Mouse (Mus musculus): ENCODE data around the gene Atp8b2. TPM values are rescaled to one million over a fixed set of nuclear protein-coding genes. Genes with fewer than 3 reads are reported as not detected.
A peak's percentile ranks its signal among the peaks of the same experiment; 100 is the strongest.

Gene Atp8b2
- 100 to 1,000 TPM in 1 of 26 experiments, 10 to 100 TPM in 22, 1 to 10 TPM in 3; 5.4 to 106 (median 49.9) TPM for total RNA-seq (2018; cell fraction: chromatin; rRNA removed)
- 10 to 100 TPM in 15 of 26 experiments, 1 to 10 TPM in 11; 5.0 to 15.7 (median 10.8) TPM for total RNA-seq (2018; cell fraction: cytosol; rRNA removed)
- total RNA-seq (2018; cell fraction: nucleus; rRNA removed), result 10 to 100 TPM in 25 of 26 experiments, 1 to 10 TPM in 1; 9.4 to 81.2 (median 22.3) TPM
- polyA plus RNA-seq (2018), result 8.0 to 10.1 TPM (median 10.0 TPM) in 3 replicates

GRCm38 (mm10) chr3:89963221-89963763 lies at the start of gene Atp8b2:
Gene Atp8b2, minus strand, starts transcription at chr3:89963508.
- Histone ChIP-seq H3K4me3 (ENCODE audit: inconsistent target) (peak within 1 kb of the TSS; percentile 77), H3K36me3 (ENCODE audit: inconsistent target) (no peaks in the 10 kb centered on the region), H3K27ac (peak within 1 kb of the TSS; percentile 69), H3K79me2 (ENCODE audit: inconsistent target) (peaks cover 25% of the 10 kb centered on the region)
- under 1% methylated on average over 25 of the region's 35 CpGs for WGBS (ENCODE audit: missing documents)

- WGBS (ENCODE audit: missing documents), result 100% methylated on average over 2 of the region's 2 CpGs
- H3K27ac ChIP-seq, result no peak overlapping the region
- H3K36me3 ChIP-seq (ENCODE audit: inconsistent target), result peaks cover 95% of the 10 kb centered on the region
- no peaks in the 10 kb centered on the region; the same call in 1 of the 2 replicates for H3K79me2 ChIP-seq (ENCODE audit: inconsistent target)
- no peak overlapping the region for H3K4me3 ChIP-seq (ENCODE audit: inconsistent target)
Measured at GRCm38 (mm10) chr3:90010291-90010690, 47.0 kb upstream of the Atp8b2 start.

- Histone ChIP-seq H3K27ac (no peak overlapping the region), H3K36me3 (ENCODE audit: inconsistent target) (peaks cover 64% of the 10 kb centered on the region)
- 90% methylated on average over 3 of the region's 3 CpGs for WGBS (ENCODE audit: missing documents)
Measured at GRCm38 (mm10) chr3:90004091-90004796, 40.9 kb upstream of the Atp8b2 start.

GRCm38 (mm10) chr3:89999830-90000229 lies 36.5 kb upstream of the Atp8b2 start:
- WGBS (ENCODE audit: missing documents), result 53% methylated on average over 4 of the region's 4 CpGs
- peak overlapping the region; percentile 84 for H3K27ac ChIP-seq
- no peak overlapping the region for H3K4me3 ChIP-seq (ENCODE audit: inconsistent target)
- peaks cover 34% of the 10 kb centered on the region for H3K36me3 ChIP-seq (ENCODE audit: inconsistent target)
- peaks cover 20% of the 10 kb centered on the region for H3K79me2 ChIP-seq (ENCODE audit: inconsistent target)

More at GRCm38 (mm10) chr3:90004091-90004796, 40.9 kb upstream of the Atp8b2 start:
- H3K4me3 ChIP-seq (ENCODE audit: inconsistent target), result no peak overlapping the region
- H3K79me2 ChIP-seq (ENCODE audit: inconsistent target), result no peaks in the 10 kb centered on the region

DNA sequence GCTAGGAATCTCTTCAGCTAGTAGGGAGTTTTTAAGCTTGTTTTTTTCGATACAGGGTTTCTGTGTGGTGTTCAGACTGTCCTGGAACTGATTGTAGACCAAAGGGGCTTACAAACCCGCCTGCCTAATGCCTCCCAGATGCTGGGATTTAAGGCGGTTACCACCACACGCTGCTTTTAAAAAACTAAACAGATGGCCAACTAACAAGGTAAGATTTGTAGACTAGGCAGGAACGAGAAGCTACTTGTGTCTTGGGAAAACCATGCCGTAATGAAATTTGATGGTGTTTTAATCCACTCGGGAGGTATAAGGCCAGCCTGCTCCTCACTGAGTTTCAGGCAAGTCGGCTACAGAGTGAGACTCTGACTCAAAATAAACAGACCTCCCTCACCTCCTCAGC lies 35.8 kb upstream of the Atp8b2 start:
- Histone ChIP-seq H3K36me3 (ENCODE audit: inconsistent target) (peaks cover 40% of the 10 kb centered on the region), H3K79me2 (ENCODE audit: inconsistent target) (peaks cover 20% of the 10 kb centered on the region), H3K27ac (peak overlapping the region; percentile 84), H3K4me3 (ENCODE audit: inconsistent target) (peak overlapping the region; percentile 97)
- 17% methylated on average over 8 of the region's 8 CpGs for WGBS (ENCODE audit: missing documents)

DNA sequence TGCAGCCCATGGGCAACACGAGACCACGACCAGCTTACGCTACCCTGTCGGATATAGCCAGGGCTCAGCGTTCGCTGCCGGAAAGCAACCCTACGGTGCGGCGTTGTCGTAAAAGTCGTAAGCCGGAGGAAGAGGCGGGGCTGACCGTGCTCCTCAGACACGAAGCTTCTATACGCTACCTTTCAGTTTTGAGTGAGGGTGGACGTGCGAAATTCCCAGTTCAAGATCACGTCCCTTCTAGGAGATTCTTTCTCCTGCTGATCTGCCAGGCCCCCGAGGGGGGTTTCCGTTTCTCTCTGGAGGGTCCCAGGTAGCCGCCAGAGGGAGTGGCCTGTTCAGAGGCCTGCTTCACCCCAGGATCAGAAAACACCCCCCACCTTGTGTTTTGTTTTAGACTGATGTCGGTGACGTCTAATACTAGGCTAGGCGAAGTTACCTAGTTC lies 35.3 kb upstream of the Atp8b2 start, which contains the start of gene Hax1:
TSS of gene Hax1 (minus strand) at position 169 of the 443 bp plus-strand sequence.
- Histone ChIP-seq H3K4me3 (ENCODE audit: inconsistent target) (peak within 1 kb of the TSS; percentile 97), H3K79me2 (ENCODE audit: inconsistent target) (peaks cover 20% of the 10 kb centered on the region), H3K36me3 (ENCODE audit: inconsistent target) (peaks cover 41% of the 10 kb centered on the region), H3K27ac (peak within 1 kb of the TSS; percentile 84)
- WGBS (ENCODE audit: missing documents), result 1% methylated on average over 25 of the region's 26 CpGs

- Histone ChIP-seq H3K36me3 (ENCODE audit: inconsistent target) (peaks cover 34% of the 10 kb centered on the region), H3K4me3 (ENCODE audit: inconsistent target) (peak overlapping the region; percentile 97), H3K27ac (peak overlapping the region; percentile 84), H3K79me2 (ENCODE audit: inconsistent target) (peaks cover 20% of the 10 kb centered on the region)
- WGBS (ENCODE audit: missing documents), result 6% methylated on average over 13 of the region's 23 CpGs
Measured at GRCm38 (mm10) chr3:89997791-89998495, 34.6 kb upstream of the Atp8b2 start.

GRCm38 (mm10) chr3:89994807-89995515 lies 31.7 kb upstream of the Atp8b2 start:
- WGBS (ENCODE audit: missing documents), result 84% methylated on average over 5 of the region's 5 CpGs
- no peak overlapping the region for H3K4me3 ChIP-seq (ENCODE audit: inconsistent target)
- H3K36me3 ChIP-seq (ENCODE audit: inconsistent target), result peaks cover 13% of the 10 kb centered on the region; the same call in 1 of the 2 replicates
- peaks cover 20% of the 10 kb centered on the region for H3K79me2 ChIP-seq (ENCODE audit: inconsistent target)
- H3K27ac ChIP-seq, result no peak overlapping the region

GRCm38 (mm10) chr3:89987822-89988221 lies 24.5 kb upstream of the Atp8b2 start:
- Histone ChIP-seq H3K27ac (peak overlapping the region; percentile 44), H3K79me2 (ENCODE audit: inconsistent target) (no peaks in the 10 kb centered on the region), H3K36me3 (ENCODE audit: inconsistent target) (no peaks in the 10 kb centered on the region), H3K4me3 (ENCODE audit: inconsistent target) (no peak overlapping the region)
- 32% methylated on average over 4 of the region's 4 CpGs for WGBS (ENCODE audit: missing documents)

- Histone ChIP-seq H3K27ac (peak overlapping the region; percentile 44; the same call in 1 of the 2 replicates), H3K4me3 (ENCODE audit: inconsistent target) (no peak overlapping the region), H3K79me2 (ENCODE audit: inconsistent target) (no peaks in the 10 kb centered on the region), H3K36me3 (ENCODE audit: inconsistent target) (no peaks in the 10 kb centered on the region)
- 63% methylated on average over 3 of the region's 3 CpGs for WGBS (ENCODE audit: missing documents)
Measured at GRCm38 (mm10) chr3:89987211-89987610, 23.9 kb upstream of the Atp8b2 start.

DNA sequence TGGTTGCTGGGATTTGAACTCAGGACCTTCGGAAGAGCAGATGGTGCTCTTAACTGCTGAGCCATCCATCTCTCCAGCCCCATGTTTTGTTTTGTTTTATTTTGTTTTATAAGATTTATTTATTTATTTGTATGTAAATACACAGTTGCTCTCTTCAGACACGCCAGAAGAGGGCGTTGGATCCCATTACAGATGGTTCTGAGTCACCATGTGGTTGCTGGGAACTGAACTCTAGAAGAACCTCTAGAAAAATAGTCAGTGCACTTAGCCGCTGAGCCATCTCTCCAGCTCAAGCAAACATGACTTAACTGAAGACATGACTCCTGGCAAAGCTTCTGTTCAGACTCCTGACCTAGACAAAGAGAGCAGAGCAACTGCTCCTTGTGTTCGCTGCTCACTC lies 19.1 kb upstream of the Atp8b2 start:
- Histone ChIP-seq H3K36me3 (ENCODE audit: inconsistent target) (no peaks in the 10 kb centered on the region), H3K27ac (no peak overlapping the region), H3K79me2 (ENCODE audit: inconsistent target) (no peaks in the 10 kb centered on the region), H3K4me3 (ENCODE audit: inconsistent target) (no peak overlapping the region)
- 89% methylated on average over 5 of the region's 5 CpGs for WGBS (ENCODE audit: missing documents)

DNA sequence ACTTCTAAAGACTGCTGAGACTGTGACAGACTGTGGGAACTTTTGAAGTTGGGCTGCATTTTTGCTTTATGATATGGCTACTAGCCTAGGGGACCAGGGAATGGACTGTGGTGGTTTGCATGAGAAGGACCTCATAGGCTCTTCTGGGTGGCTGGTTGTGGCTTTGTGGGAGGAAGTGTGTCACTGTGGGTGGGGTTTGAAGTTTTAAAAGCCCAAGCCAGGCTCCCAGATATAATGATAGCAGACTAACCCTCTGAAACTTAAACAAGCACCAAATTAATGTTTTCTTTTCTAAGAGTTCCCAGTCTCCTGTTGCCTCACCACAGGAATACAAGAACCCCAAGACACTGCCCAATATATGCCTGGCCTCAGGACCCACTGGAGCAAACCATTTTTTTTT lies 13.6 kb upstream of the Atp8b2 start:
- H3K36me3 ChIP-seq (ENCODE audit: inconsistent target), result no peaks in the 10 kb centered on the region
- no peaks in the 10 kb centered on the region for H3K79me2 ChIP-seq (ENCODE audit: inconsistent target)
- no peak overlapping the region for H3K4me3 ChIP-seq (ENCODE audit: inconsistent target)

GRCm38 (mm10) chr3:89968509-89968908 lies 5.2 kb upstream of the Atp8b2 start:
- no peaks in the 10 kb centered on the region for H3K36me3 ChIP-seq (ENCODE audit: inconsistent target)
- 52% methylated on average over 7 of the region's 7 CpGs for WGBS (ENCODE audit: missing documents)
- no peak overlapping the region for H3K27ac ChIP-seq
- H3K79me2 ChIP-seq (ENCODE audit: inconsistent target), result peaks cover 5% of the 10 kb centered on the region; the same call in 1 of the 2 replicates
- H3K4me3 ChIP-seq (ENCODE audit: inconsistent target), result no peak overlapping the region

More for the DNA sequence above, 13.6 kb upstream of the Atp8b2 start:
- no peak overlapping the region for H3K27ac ChIP-seq

DNA sequence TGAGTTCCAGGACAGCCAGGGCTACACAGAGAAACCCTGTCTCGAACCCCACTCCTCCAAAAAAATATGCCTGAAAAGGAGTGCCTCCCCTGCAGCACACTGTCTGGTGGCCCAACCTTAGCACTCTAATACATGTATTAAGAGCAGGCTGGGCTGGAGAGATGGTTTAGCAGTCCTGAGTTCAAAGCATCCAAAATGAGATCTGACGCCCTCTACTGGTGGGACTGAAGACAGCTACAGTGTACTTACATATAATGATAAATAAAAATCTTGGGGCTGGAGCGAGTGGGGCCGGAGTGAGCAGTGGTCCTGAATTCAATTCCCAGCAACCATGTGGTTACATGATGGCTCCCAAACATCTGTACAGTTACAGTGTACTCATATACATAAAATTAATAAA lies 3.6 kb upstream of the Atp8b2 start:
- Histone ChIP-seq H3K36me3 (ENCODE audit: inconsistent target) (no peaks in the 10 kb centered on the region), H3K79me2 (ENCODE audit: inconsistent target) (peaks cover 13% of the 10 kb centered on the region; the same call in 1 of the 2 replicates), H3K4me3 (ENCODE audit: inconsistent target) (no peak overlapping the region), H3K27ac (no peak overlapping the region)
- 76% methylated on average over 4 of the region's 4 CpGs for WGBS (ENCODE audit: missing documents)

Data from macrophage (primary cell).